Mouse (Mus musculus): Measurements from ENCODE around the gene Rfc5. TPM values are rescaled to one million over a fixed set of nuclear protein-coding genes. Genes with fewer than 3 reads are reported as not detected.
"Not testable (repeated sequence)": the region's sequence is repeated elsewhere in the genome, so short reads cannot be mapped to it uniquely, and the experiment has no call there.

The Rfc5 gene
- 64.3 and 67.7 TPM in 2 replicates for polyA plus RNA-seq (2015; fragmentation: Nextera tagmentation; extraction: Ambion mirVana)

- Histone ChIP-seq H3K27ac (replicated peaks) (peak within 1 kb of the TSS; percentile 60; the same call in 1 of the 2 replicates), H3K4me2 (peak within 1 kb of the TSS; percentile 88), H3K9me3 (peaks cover 16% of the 10 kb centered on the region), H3K4me1 (peaks cover 16% of the 10 kb centered on the region), H3K9ac (peak within 1 kb of the TSS; percentile 91), H3K27me3 (replicated peaks) (no peaks in the 10 kb centered on the region), H3K4me3 (peak within 1 kb of the TSS; percentile 84), H3K36me3 (peaks cover 29% of the 10 kb centered on the region)
- under 1% methylated on average over 44 of the region's 44 CpGs for WGBS
- ATAC-seq (ENCODE audit: extremely low read depth, insufficient number of reproducible peaks, low FRiP score, low TSS enrichment) = peak; percentile 85
Observed at GRCm38 (mm10) chr5:117388877-117389276, at the start of gene Rfc5. TSS of gene Rfc5 (minus strand) at chr5:117389047.

- not testable (repeated sequence) for H3K36me3 ChIP-seq; H3K9me3 ChIP-seq; ATAC-seq (ENCODE audit: extremely low read depth, insufficient number of reproducible peaks, low FRiP score, low TSS enrichment); H3K4me3 ChIP-seq; H3K4me1 ChIP-seq; H3K4me2 ChIP-seq; H3K9ac ChIP-seq; H3K27me3 ChIP-seq (replicated peaks); H3K27ac ChIP-seq (replicated peaks)
- 84% methylated on average over 7 of the region's 7 CpGs for WGBS
Observed at GRCm38 (mm10) chr5:117433501-117433900, 44.7 kb upstream of the Rfc5 start.

DNA sequence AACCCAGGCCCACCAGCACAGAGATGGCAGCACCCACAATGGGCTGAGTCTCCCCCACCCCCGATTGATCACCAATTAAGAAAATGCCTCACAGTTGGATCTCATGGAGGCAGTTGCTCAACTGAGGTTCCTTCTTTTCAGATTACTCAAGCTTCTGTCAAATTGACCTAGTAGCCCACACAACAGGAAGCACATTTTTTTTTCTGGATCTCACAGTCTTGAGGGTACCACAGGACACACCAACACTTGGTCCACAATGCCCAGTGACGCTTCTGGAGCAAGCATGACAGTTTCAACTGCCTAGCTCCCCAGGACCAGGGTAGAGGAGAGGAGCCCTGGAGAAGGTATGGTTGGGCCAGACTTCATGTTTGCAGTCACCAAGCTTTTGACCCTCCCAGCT, 28.6 kb upstream of the Rfc5 start:
- Histone ChIP-seq H3K9me3 (no peaks in the 10 kb centered on the region), H3K4me3 (no peak overlapping the region), H3K4me2 (no peak overlapping the region), H3K4me1 (peaks cover 10% of the 10 kb centered on the region), H3K27me3 (replicated peaks) (peaks cover 65% of the 10 kb centered on the region), H3K27ac (replicated peaks) (no peak overlapping the region), H3K36me3 (no peaks in the 10 kb centered on the region), H3K9ac (no peak overlapping the region)
- 59% methylated on average over 2 of the region's 2 CpGs for WGBS
- ATAC-seq (ENCODE audit: extremely low read depth, insufficient number of reproducible peaks, low FRiP score, low TSS enrichment) = no peak

GRCm38 (mm10) chr5:117415011-117415912, 26.4 kb upstream of the Rfc5 start:
- peaks cover 10% of the 10 kb centered on the region for H3K4me1 ChIP-seq
- no peak for ATAC-seq (ENCODE audit: extremely low read depth, insufficient number of reproducible peaks, low FRiP score, low TSS enrichment)
- H3K27me3 ChIP-seq (replicated peaks) = peaks cover 86% of the 10 kb centered on the region
- no peak overlapping the region for H3K27ac ChIP-seq (replicated peaks)
- H3K4me3 ChIP-seq = peak overlapping the region; percentile 72; the same call in 1 of the 2 replicates
- H3K9ac ChIP-seq = no peak overlapping the region
- H3K4me2 ChIP-seq = no peak overlapping the region
- no peaks in the 10 kb centered on the region for H3K9me3 ChIP-seq
- H3K36me3 ChIP-seq = no peaks in the 10 kb centered on the region
- WGBS = 32% methylated on average over 19 of the region's 19 CpGs

DNA sequence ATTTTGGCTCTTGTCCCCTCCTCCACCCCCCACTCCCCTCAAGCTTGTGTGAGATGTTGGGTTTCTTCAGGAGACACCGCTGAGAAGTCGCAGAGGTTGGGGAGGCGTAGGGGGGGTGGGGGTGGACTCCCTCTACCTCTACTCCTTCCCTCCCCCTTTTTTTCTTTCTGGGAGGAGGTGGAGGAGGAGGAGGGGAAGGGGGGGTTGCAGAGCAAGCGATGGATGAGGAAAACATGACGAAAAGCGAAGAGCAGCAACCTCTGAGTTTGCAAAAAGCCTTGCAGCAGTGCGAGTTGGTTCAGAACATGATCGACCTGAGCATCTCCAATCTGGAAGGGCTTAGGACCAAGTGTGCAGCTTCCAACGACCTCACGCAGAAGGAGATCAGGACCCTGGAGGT, 25.8 kb upstream of the Rfc5 start:
- H3K27ac ChIP-seq (replicated peaks) = no peak overlapping the region
- no peak overlapping the region for H3K9ac ChIP-seq
- 4% methylated on average over 10 of the region's 10 CpGs for WGBS
- H3K9me3 ChIP-seq = no peaks in the 10 kb centered on the region
- H3K4me2 ChIP-seq = peak overlapping the region; percentile 93
- peaks cover 87% of the 10 kb centered on the region for H3K27me3 ChIP-seq (replicated peaks)
- peaks cover 10% of the 10 kb centered on the region for H3K4me1 ChIP-seq
- H3K36me3 ChIP-seq = no peaks in the 10 kb centered on the region
- H3K4me3 ChIP-seq = peak overlapping the region; percentile 72
- no peak for ATAC-seq (ENCODE audit: extremely low read depth, insufficient number of reproducible peaks, low FRiP score, low TSS enrichment)

GRCm38 (mm10) chr5:117413507-117414501, 25.0 kb upstream of the Rfc5 start, which contains the start of gene Ksr2:
TSS of gene Ksr2 (plus strand) at chr5:117414000.
- peak within 1 kb of the TSS; percentile 78 for H3K9ac ChIP-seq
- H3K4me1 ChIP-seq = peaks cover 10% of the 10 kb centered on the region
- peak within 1 kb of the TSS; percentile 72 for H3K4me3 ChIP-seq
- ATAC-seq (ENCODE audit: extremely low read depth, insufficient number of reproducible peaks, low FRiP score, low TSS enrichment) = 0 out of 2 replicates have a peak, but pooled peaks have one; percentile 8
- no peak within 1 kb of the TSS for H3K27ac ChIP-seq (replicated peaks)
- peak within 1 kb of the TSS; percentile 93 for H3K4me2 ChIP-seq
- no peaks in the 10 kb centered on the region for H3K9me3 ChIP-seq
- H3K36me3 ChIP-seq = no peaks in the 10 kb centered on the region
- peaks cover 92% of the 10 kb centered on the region for H3K27me3 ChIP-seq (replicated peaks)
- WGBS = under 1% methylated on average over 78 of the region's 89 CpGs

DNA sequence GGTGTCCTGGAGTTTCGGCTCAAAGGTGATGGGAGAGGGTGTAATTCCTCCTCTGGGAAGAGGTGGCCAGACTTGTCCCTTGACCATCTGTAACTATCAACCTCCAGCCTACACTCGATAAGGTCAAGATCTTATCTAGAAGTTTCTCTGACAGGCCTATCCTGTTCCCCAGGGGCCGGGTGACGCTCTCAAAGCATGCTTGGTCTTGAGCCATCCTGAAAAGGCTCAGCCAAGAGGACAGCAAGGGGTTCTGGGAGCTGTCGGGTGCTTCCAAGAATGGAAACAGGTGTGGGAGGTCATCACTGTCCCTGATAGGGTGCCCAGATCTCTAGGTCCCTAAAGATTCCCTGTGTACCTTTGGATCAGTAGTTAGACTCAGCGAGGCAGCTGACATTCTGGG, 20.5 kb upstream of the Rfc5 start:
- ATAC-seq (ENCODE audit: extremely low read depth, insufficient number of reproducible peaks, low FRiP score, low TSS enrichment) = no peak
- Histone ChIP-seq H3K4me3 (no peak overlapping the region), H3K4me2 (no peak overlapping the region), H3K9ac (no peak overlapping the region), H3K4me1 (peaks cover 7% of the 10 kb centered on the region), H3K27ac (replicated peaks) (no peak overlapping the region), H3K9me3 (no peaks in the 10 kb centered on the region), H3K36me3 (no peaks in the 10 kb centered on the region), H3K27me3 (replicated peaks) (peaks cover 56% of the 10 kb centered on the region)
- WGBS = 51% methylated on average over 6 of the region's 6 CpGs

DNA sequence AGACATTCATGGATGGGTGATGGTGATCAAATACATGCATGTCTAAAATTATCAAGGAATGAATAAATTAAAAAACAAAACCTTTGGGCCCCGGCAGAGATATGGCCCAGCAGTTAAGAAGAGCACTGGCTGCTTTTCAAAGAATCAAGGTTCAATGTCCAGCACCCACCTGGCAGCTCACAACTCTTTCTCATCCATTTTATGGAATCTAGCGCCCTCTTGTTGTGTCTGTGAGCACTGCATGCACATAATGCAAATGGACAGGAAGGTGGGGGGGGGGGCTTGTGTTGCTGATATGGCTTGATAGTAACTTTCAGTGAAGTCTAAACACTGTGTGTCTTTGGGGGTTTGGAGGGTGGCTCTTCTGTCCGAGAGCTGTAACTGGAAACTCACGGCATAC, 19.4 kb upstream of the Rfc5 start:
- Histone ChIP-seq H3K9me3 (no peaks in the 10 kb centered on the region), H3K27ac (replicated peaks) (no peak overlapping the region), H3K4me3 (no peak overlapping the region), H3K27me3 (replicated peaks) (peaks cover 44% of the 10 kb centered on the region), H3K36me3 (no peaks in the 10 kb centered on the region), H3K9ac (no peak overlapping the region), H3K4me1 (peaks cover under 1% of the 10 kb centered on the region; the same call in 1 of the 2 replicates), H3K4me2 (no peak overlapping the region)
- WGBS = 50% methylated on average over 4 of the region's 4 CpGs
- no peak for ATAC-seq (ENCODE audit: extremely low read depth, insufficient number of reproducible peaks, low FRiP score, low TSS enrichment)

DNA sequence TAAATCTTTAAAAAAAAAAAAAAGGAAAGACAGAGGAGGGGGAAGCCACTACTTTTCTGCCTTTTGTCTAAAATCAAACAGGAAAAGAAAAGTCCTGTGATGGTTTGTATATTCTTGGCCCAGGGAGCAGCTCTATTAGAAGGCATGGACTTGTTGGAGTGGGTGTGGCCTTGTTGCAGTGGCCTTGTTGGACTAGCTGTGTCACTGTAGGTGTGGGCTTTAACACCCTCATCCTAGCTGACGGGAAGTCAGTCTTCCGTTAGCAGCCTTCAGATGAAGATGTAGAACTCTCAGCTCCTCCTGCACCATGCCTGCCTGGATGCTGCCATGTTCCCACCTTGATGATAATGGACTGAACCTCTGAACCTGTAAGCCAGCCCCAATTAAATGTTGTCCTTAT, 15.8 kb upstream of the Rfc5 start:
- not testable (repeated sequence) for H3K27ac ChIP-seq (replicated peaks); H3K27me3 ChIP-seq (replicated peaks); H3K9me3 ChIP-seq; H3K4me1 ChIP-seq; ATAC-seq (ENCODE audit: extremely low read depth, insufficient number of reproducible peaks, low FRiP score, low TSS enrichment); H3K4me2 ChIP-seq; H3K4me3 ChIP-seq; H3K9ac ChIP-seq; H3K36me3 ChIP-seq
- 86% methylated on average over 2 of the region's 2 CpGs for WGBS

DNA sequence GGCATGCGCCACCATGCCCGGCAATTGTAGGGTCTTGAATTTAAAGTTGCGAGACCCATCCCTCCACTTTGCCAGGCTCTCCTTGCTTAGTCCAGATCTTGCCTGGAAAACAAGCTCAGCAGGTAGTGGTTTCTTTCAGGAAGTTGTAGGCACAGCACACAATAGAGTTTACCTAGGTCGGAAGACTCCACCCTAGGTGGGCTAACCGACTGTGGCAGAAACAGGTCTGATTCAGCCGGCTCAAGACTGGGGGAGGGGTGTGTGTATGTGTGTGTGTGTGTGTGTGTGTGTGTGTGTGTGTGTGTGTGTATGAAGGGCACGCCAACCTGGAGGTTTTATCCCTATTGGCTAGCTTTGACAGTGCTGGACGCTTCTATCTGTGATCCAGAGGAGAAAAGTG, 14.8 kb upstream of the Rfc5 start:
- 84% methylated on average over 8 of the region's 8 CpGs for WGBS
- Histone ChIP-seq H3K4me1 (no peaks in the 10 kb centered on the region), H3K9ac (no peak overlapping the region), H3K9me3 (no peaks in the 10 kb centered on the region), H3K4me3 (no peak overlapping the region), H3K4me2 (no peak overlapping the region), H3K36me3 (no peaks in the 10 kb centered on the region), H3K27ac (replicated peaks) (no peak overlapping the region), H3K27me3 (replicated peaks) (no peaks in the 10 kb centered on the region)
- ATAC-seq (ENCODE audit: extremely low read depth, insufficient number of reproducible peaks, low FRiP score, low TSS enrichment) = no peak

- no peaks in the 10 kb centered on the region for H3K27me3 ChIP-seq (replicated peaks)
- H3K4me1 ChIP-seq = no peaks in the 10 kb centered on the region
- ATAC-seq (ENCODE audit: extremely low read depth, insufficient number of reproducible peaks, low FRiP score, low TSS enrichment) = no peak
- WGBS = 69% methylated on average over 9 of the region's 9 CpGs
- no peak overlapping the region for H3K4me3 ChIP-seq
- no peak overlapping the region for H3K4me2 ChIP-seq
- no peaks in the 10 kb centered on the region for H3K36me3 ChIP-seq
- H3K27ac ChIP-seq (replicated peaks) = no peak overlapping the region
- H3K9ac ChIP-seq = no peak overlapping the region
- no peaks in the 10 kb centered on the region for H3K9me3 ChIP-seq
Observed at GRCm38 (mm10) chr5:117399281-117399680, 10.4 kb upstream of the Rfc5 start.
